Mouse (Mus musculus) stomach, postnatal 0 days (tissue): ENCODE measurements around the gene Tomt. TPM values are rescaled to one million over a fixed set of nuclear protein-coding genes. Genes with fewer than 3 reads are reported as not detected.

Experiments used
- ATAC-seq: fragments of 200-750 bp; cut with Nextera tagmentation; 2 replicates; pipeline ENCODE4 v1.8.0; 2017; ENCODE audit not compliant: low FRiP score, low TSS enrichment
- DNase-seq: peaks from one replicate; pipeline ENCODE4 v3.0.0-alpha.2; 2016; ENCODE audit warnings: low spot score
- H3K27ac ChIP-seq: fragments of 300-500 bp; sonication (generic); replicated peaks from 2 replicates; pipeline ENCODE4 v1.5.1; 2014; ENCODE audit warnings: mild to moderate bottlenecking, control low read depth
- H3K27me3 ChIP-seq: fragments of 300-500 bp; sonication (generic); 2 replicates; pipeline ENCODE4 v1.6.1; 2014; ENCODE audit warnings: low read length; ENCODE audit not compliant: control insufficient read depth, insufficient read depth
- H3K36me3 ChIP-seq: fragments of 300-500 bp; sonication (generic); 2 replicates; pipeline ENCODE4 v1.6.1; 2014; ENCODE audit warnings: low read length, mixed read lengths; ENCODE audit not compliant: control insufficient read depth, insufficient read depth
- H3K4me1 ChIP-seq: fragments of 300-500 bp; sonication (generic); replicated peaks from 2 replicates; pipeline ENCODE4 v1.6.1; 2014; ENCODE audit warnings: antibody characterized with exemption; ENCODE audit not compliant: control insufficient read depth, insufficient read depth
- H3K4me2 ChIP-seq: fragments of 300-500 bp; sonication (generic); replicated peaks from 2 replicates; pipeline ENCODE4 v1.6.1; 2014; ENCODE audit warnings: low read depth, mild to moderate bottlenecking, control low read depth, moderate library complexity
- H3K4me3 ChIP-seq: fragments of 300-500 bp; sonication (generic); 2 replicates; pipeline ENCODE4 v1.5.1; 2014; ENCODE audit warnings: low read depth, low read length, control low read depth
- H3K9ac ChIP-seq: fragments of 300-500 bp; sonication (generic); 2 replicates; pipeline ENCODE4 v1.6.1; 2014; ENCODE audit warnings: mild to moderate bottlenecking, low read length, control low read depth, mixed read lengths
- H3K9me3 ChIP-seq: fragments of 300-500 bp; sonication (generic); 2 replicates; pipeline ENCODE4 v1.6.1; 2016; ENCODE audit warnings: low read length; ENCODE audit not compliant: control insufficient read depth
- CTCF ChIP-seq: IDR thresholded peaks from 2 replicates; pipeline ENCODE4 v1.5.1; 2016; ENCODE audit warnings: antibody characterized with exemption, low read depth, mild to moderate bottlenecking, moderate library complexity
- EP300 ChIP-seq: optimal IDR thresholded peaks from 2 replicates; pipeline ENCODE3; 2016; ENCODE audit warnings: antibody characterized with exemption
- WGBS: fragments of 180-500 bp; shearing (Covaris S2); extraction: QIAGEN DNeasy Blood & Tissue Kit; methylation state at CpG from one replicate; pipeline ENCODE4 v1.1.7; 2014; 5-methylcytosine and 5-hydroxymethylcytosine counted together
- polyA plus RNA-seq: library from polyadenylated mRNA; unstranded; fragments of >200 nt; fragmentation: Nextera tagmentation; extraction: Ambion mirVana; gene quantifications from 2 replicates; pipeline ENCODE4 v1.2.1, GENCODE M21; 2015

Gene Tomt
- polyA plus RNA-seq, 1 experiment from 2014 or later = not detected

DNA sequence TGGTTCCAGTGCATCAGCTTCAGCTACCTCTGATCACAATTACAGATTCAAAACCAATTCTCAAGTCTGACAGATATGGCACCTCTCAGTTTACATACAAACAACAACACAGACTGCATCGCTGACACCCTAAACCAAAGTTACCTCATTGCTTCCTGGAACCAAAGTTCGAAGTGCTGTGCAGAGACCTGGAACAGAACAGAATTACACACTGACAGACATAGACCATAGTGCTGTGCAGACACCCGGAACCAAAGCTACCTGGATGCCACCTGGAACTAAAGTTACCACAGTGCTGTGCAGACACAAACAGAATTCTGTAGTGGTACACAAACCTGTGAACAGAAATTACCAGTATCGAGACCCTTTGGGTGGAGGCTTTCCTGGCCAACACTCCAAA, 33.6 kb upstream of the Tomt start:
- Histone ChIP-seq H3K27ac (no peak overlapping the region), H3K36me3 (no peaks in the 10 kb centered on the region), H3K4me2 (no peak overlapping the region), H3K4me3 (no peak overlapping the region), H3K9me3 (no peaks in the 10 kb centered on the region), H3K27me3 (no peaks in the 10 kb centered on the region), H3K4me1 (no peaks in the 10 kb centered on the region), H3K9ac (no peak overlapping the region)
- ATAC-seq = no peak
- TF ChIP-seq CTCF = no peak
- TF ChIP-seq EP300 = no peak
- DNase-seq = no peak
- 88% methylated on average over 4 of the region's 4 CpGs for WGBS

DNA sequence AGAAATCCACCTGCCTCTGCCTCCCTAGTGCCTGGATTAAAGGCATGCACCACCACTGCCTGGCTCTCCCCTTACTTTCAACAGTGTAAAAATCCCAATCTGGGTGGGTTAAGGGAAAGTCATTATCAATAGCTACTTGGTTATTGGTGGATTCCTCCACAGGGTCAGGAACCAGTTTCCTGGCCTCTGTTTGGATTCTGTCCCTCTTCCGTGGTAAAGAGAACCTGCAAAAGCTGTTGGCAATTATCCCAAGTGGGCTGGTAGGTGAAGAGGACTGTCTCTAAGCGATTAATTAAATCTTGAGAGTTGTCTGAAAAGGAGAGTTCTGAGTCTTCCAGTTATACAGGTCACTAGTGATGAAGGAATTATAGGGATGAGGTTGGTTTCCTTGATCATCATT, 32.2 kb upstream of the Tomt start:
- H3K36me3 ChIP-seq = no peaks in the 10 kb centered on the region
- no peak for TF ChIP-seq CTCF
- no peak for TF ChIP-seq EP300
- H3K4me2 ChIP-seq = no peak overlapping the region
- ATAC-seq = no peak
- H3K9ac ChIP-seq = no peak overlapping the region
- H3K4me3 ChIP-seq = no peak overlapping the region
- H3K9me3 ChIP-seq = no peaks in the 10 kb centered on the region
- H3K4me1 ChIP-seq = no peaks in the 10 kb centered on the region
- WGBS = 75% methylated on average over 2 of the region's 2 CpGs
- H3K27ac ChIP-seq = no peak overlapping the region
- DNase-seq = no peak
- no peaks in the 10 kb centered on the region for H3K27me3 ChIP-seq

GRCm38 (mm10) chr7:101937569-101937968, 31.4 kb upstream of the Tomt start:
- H3K9ac ChIP-seq = no peak overlapping the region
- DNase-seq = no peak
- no peak for ATAC-seq
- H3K36me3 ChIP-seq = no peaks in the 10 kb centered on the region
- no peaks in the 10 kb centered on the region for H3K27me3 ChIP-seq
- H3K4me2 ChIP-seq = no peak overlapping the region
- TF ChIP-seq EP300 = no peak
- no peak overlapping the region for H3K27ac ChIP-seq
- no peaks in the 10 kb centered on the region for H3K4me1 ChIP-seq
- H3K9me3 ChIP-seq = no peaks in the 10 kb centered on the region
- 87% methylated on average over 4 of the region's 4 CpGs for WGBS
- H3K4me3 ChIP-seq = no peak overlapping the region

DNA sequence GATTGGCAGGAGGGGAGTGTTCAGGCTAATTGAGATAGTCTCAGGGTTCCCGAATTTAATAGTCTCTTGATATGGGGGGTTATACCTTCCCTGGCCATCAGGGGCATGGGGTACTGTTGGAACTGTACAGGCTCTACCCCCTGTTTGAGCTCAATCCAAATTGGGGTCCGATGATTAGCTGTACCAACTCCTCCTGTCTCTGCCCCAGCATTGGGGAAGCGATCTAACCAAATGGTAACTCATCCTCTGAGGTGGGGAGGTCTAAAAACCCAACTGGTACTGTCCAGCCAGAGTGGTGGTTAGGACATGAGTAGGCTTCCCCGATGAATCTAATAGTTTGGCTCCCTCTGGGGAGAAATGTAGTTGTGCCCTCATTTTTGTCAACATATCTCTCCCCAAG, 30.8 kb upstream of the Tomt start:
- Histone ChIP-seq H3K9ac (no peak overlapping the region), H3K27ac (no peak overlapping the region), H3K36me3 (no peaks in the 10 kb centered on the region), H3K4me3 (no peak overlapping the region), H3K4me1 (no peaks in the 10 kb centered on the region), H3K4me2 (no peak overlapping the region), H3K27me3 (no peaks in the 10 kb centered on the region), H3K9me3 (no peaks in the 10 kb centered on the region)
- ATAC-seq = no peak
- TF ChIP-seq EP300 (no peak), CTCF (no peak)
- WGBS = 97% methylated on average over 4 of the region's 4 CpGs
- no peak for DNase-seq

DNA sequence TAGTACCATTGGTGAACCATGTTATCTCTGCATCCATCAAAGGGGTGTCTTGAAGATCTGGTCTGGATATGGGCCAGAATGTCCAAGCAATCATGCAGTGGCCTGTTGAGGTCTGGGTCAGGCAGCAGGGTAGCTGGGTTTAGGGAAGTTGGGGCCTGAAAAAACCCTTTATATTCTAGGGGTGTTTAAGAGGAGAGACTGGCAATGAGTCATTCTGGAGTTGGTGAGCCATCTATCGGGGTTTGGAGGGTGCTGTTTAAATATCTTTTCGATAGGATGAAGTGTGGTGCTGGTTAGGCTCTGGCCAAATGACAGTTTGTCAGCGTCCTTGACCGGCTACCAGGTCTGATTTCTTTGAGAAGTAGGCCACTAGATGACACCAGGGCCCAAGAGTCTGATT, 29.8 kb upstream of the Tomt start:
- ATAC-seq (no peak), DNase-seq (no peak)
- Histone ChIP-seq H3K4me2 (no peak overlapping the region), H3K9me3 (no peaks in the 10 kb centered on the region), H3K9ac (no peak overlapping the region), H3K4me1 (no peaks in the 10 kb centered on the region), H3K36me3 (no peaks in the 10 kb centered on the region), H3K27ac (no peak overlapping the region), H3K27me3 (no peaks in the 10 kb centered on the region), H3K4me3 (no peak overlapping the region)
- TF ChIP-seq EP300 (no peak), CTCF (no peak)
- WGBS = 80% methylated on average over 4 of the region's 4 CpGs

GRCm38 (mm10) chr7:101933751-101934240, 27.6 kb upstream of the Tomt start, which contains the start of the genes Lrrc51 and Numa1:
Lrrc51 (minus strand) TSS chr7:101933895.
Numa1 (plus strand) TSS chr7:101934111.
- no peaks in the 10 kb centered on the region for H3K4me1 ChIP-seq
- peak within 1 kb of the TSS; percentile 93 for H3K27ac ChIP-seq
- WGBS = under 1% methylated on average over 40 of the region's 40 CpGs
- TF ChIP-seq CTCF (no peak), EP300 (no peak)
- H3K4me2 ChIP-seq = peak within 1 kb of the TSS; percentile 77
- H3K9me3 ChIP-seq = no peaks in the 10 kb centered on the region
- H3K4me3 ChIP-seq = peak within 1 kb of the TSS; percentile 73
- peak; percentile 98 for ATAC-seq
- DNase-seq = peak; percentile 98
- H3K36me3 ChIP-seq = no peaks in the 10 kb centered on the region
- H3K9ac ChIP-seq = peak within 1 kb of the TSS; percentile 80
- no peaks in the 10 kb centered on the region for H3K27me3 ChIP-seq
